Mouse (Mus musculus) neural tube, embryonic 14.5 days (tissue): ENCODE results near the gene Klf12. TPM values are rescaled to one million over a fixed set of nuclear protein-coding genes. Genes with fewer than 3 reads are reported as not detected.

Source experiments
- ATAC-seq: fragments of 200-750 bp; cut with Nextera tagmentation; 2 replicates; pipeline ENCODE4 v1.8.0; 2017; ENCODE audit warnings: low read depth, mild to moderate bottlenecking, moderate TSS enrichment, moderate library complexity
- H3K27ac ChIP-seq: fragments of 300-500 bp; sonication (generic); 2 replicates; pipeline ENCODE4 v1.5.1; 2014; ENCODE audit warnings: low read depth, mild to moderate bottlenecking, control low read depth, low read length, moderate library complexity, mixed read lengths
- H3K27me3 ChIP-seq: fragments of 300-500 bp; sonication (generic); 2 replicates; pipeline ENCODE4 v1.6.1; 2014; ENCODE audit warnings: low read length; ENCODE audit not compliant: control insufficient read depth, insufficient read depth
- H3K36me3 ChIP-seq: fragments of 300-500 bp; sonication (generic); 2 replicates; pipeline ENCODE4 v1.6.1; 2014; ENCODE audit warnings: low read length, mixed read lengths; ENCODE audit not compliant: control insufficient read depth, insufficient read depth
- H3K4me1 ChIP-seq: fragments of 300-500 bp; sonication (generic); 2 replicates; pipeline ENCODE4 v1.6.1; 2014; ENCODE audit warnings: low read length; ENCODE audit not compliant: control insufficient read depth, insufficient read depth
- H3K4me2 ChIP-seq: fragments of 300-500 bp; sonication (generic); 2 replicates; pipeline ENCODE4 v1.6.1; 2014; ENCODE audit warnings: mild to moderate bottlenecking, low read depth, low read length, control low read depth
- H3K4me3 ChIP-seq: fragments of 300-500 bp; sonication (generic); 2 replicates; pipeline ENCODE4 v1.5.1; 2014; ENCODE audit warnings: low read depth, low read length, control low read depth, mixed read lengths
- H3K9ac ChIP-seq: fragments of 300-500 bp; sonication (generic); replicated peaks from 2 replicates; pipeline ENCODE4 v1.6.1; 2014; ENCODE audit warnings: low read depth, mild to moderate bottlenecking, control low read depth, low read length, mixed read lengths
- H3K9me3 ChIP-seq: fragments of 300-500 bp; sonication (generic); 2 replicates; pipeline ENCODE4 v1.6.1; 2016; ENCODE audit warnings: low read length; ENCODE audit not compliant: control insufficient read depth
- WGBS: fragments of 180-500 bp; shearing (Covaris S2); extraction: QIAGEN DNeasy Blood & Tissue Kit; methylation state at CpG from one replicate; pipeline ENCODE4 v1.1.7; 2014; 5-methylcytosine and 5-hydroxymethylcytosine counted together
- polyA plus RNA-seq: library from polyadenylated mRNA; unstranded; fragments of >200 nt; fragmentation: Nextera tagmentation; extraction: Ambion mirVana; gene quantifications from 2 replicates; pipeline ENCODE4 v1.2.1, GENCODE M21; 2014

Klf12 gene
- polyA plus RNA-seq, 1 experiment from 2014 or later: 43.7 TPM

DNA sequence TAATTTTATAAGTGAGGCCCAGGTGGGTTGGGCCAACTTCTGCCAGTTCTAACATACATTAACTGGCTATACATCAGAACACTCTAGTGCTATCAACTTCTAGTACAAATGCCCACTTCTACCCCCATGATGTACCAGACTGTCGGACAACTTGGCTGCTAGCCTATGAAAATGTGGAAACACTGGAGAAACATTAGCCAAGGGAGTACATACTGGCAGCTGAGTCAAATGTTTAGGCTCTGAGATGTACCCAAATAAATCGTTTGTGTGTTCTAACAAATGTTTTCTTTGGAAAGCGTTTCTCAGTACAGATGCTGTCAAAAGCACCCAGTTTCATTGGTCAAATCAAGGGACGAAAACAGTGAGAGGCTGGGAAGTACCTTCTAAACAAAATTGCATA is 152.0 kb downstream of the Klf12 start:
- H3K4me2 ChIP-seq: no peak overlapping the region
- H3K27me3 ChIP-seq: no peaks in the 10 kb centered on the region
- H3K27ac ChIP-seq: no peak overlapping the region
- H3K4me1 ChIP-seq: no peaks in the 10 kb centered on the region
- ATAC-seq: no peak
- H3K9me3 ChIP-seq: no peaks in the 10 kb centered on the region
- no peaks in the 10 kb centered on the region for H3K36me3 ChIP-seq
- no peak overlapping the region for H3K9ac ChIP-seq
- H3K4me3 ChIP-seq: no peak overlapping the region
- 88% methylated on average over 4 of the region's 4 CpGs for WGBS

- H3K27ac ChIP-seq: no peak overlapping the region
- no peak overlapping the region for H3K9ac ChIP-seq
- no peak overlapping the region for H3K4me2 ChIP-seq
- no peak for ATAC-seq
- H3K4me3 ChIP-seq: no peak overlapping the region
- H3K36me3 ChIP-seq: no peaks in the 10 kb centered on the region
- no peaks in the 10 kb centered on the region for H3K27me3 ChIP-seq
- no peaks in the 10 kb centered on the region for H3K4me1 ChIP-seq
- no peaks in the 10 kb centered on the region for H3K9me3 ChIP-seq
- WGBS: 79% methylated on average over 6 of the region's 6 CpGs
These were observed 158.4 kb downstream of the Klf12 start for GRCm38 (mm10) chr14:100126126-100126525.

GRCm38 (mm10) chr14:100121075-100121474 is 163.4 kb downstream of the Klf12 start:
- H3K4me2 ChIP-seq: no peak overlapping the region
- H3K4me1 ChIP-seq: no peaks in the 10 kb centered on the region
- no peak for ATAC-seq
- WGBS: 95% methylated on average over 4 of the region's 4 CpGs
- no peaks in the 10 kb centered on the region for H3K27me3 ChIP-seq
- no peak overlapping the region for H3K4me3 ChIP-seq
- no peaks in the 10 kb centered on the region for H3K9me3 ChIP-seq
- H3K9ac ChIP-seq: no peak overlapping the region
- no peak overlapping the region for H3K27ac ChIP-seq
- H3K36me3 ChIP-seq: no peaks in the 10 kb centered on the region

GRCm38 (mm10) chr14:100119866-100120265 is 164.6 kb downstream of the Klf12 start:
- H3K9ac ChIP-seq: no peak overlapping the region
- no peaks in the 10 kb centered on the region for H3K9me3 ChIP-seq
- H3K4me3 ChIP-seq: no peak overlapping the region
- H3K36me3 ChIP-seq: no peaks in the 10 kb centered on the region
- no peak overlapping the region for H3K27ac ChIP-seq
- no peaks in the 10 kb centered on the region for H3K4me1 ChIP-seq
- H3K4me2 ChIP-seq: no peak overlapping the region
- no peaks in the 10 kb centered on the region for H3K27me3 ChIP-seq
- no peak for ATAC-seq
- 81% methylated on average over 3 of the region's 3 CpGs for WGBS

- H3K4me1 ChIP-seq: no peaks in the 10 kb centered on the region
- H3K27me3 ChIP-seq: no peaks in the 10 kb centered on the region
- no peaks in the 10 kb centered on the region for H3K9me3 ChIP-seq
- no peak for ATAC-seq
- no peak overlapping the region for H3K9ac ChIP-seq
- no peaks in the 10 kb centered on the region for H3K36me3 ChIP-seq
- H3K4me2 ChIP-seq: no peak overlapping the region
- WGBS: 56% methylated on average over 6 of the region's 6 CpGs
- H3K27ac ChIP-seq: no peak overlapping the region
- no peak overlapping the region for H3K4me3 ChIP-seq
These were observed 171.1 kb downstream of the Klf12 start for GRCm38 (mm10) chr14:100113419-100113818.

GRCm38 (mm10) chr14:100111735-100112134 is 172.7 kb downstream of the Klf12 start:
- Histone ChIP-seq H3K4me2 (no peak overlapping the region), H3K27me3 (no peaks in the 10 kb centered on the region), H3K4me3 (no peak overlapping the region), H3K9me3 (no peaks in the 10 kb centered on the region), H3K36me3 (no peaks in the 10 kb centered on the region), H3K4me1 (no peaks in the 10 kb centered on the region), H3K9ac (no peak overlapping the region), H3K27ac (no peak overlapping the region)
- WGBS: 0% methylated on average over 1 of the region's 1 CpGs
- peak; percentile 44; the same call in 1 of the 2 replicates for ATAC-seq

DNA sequence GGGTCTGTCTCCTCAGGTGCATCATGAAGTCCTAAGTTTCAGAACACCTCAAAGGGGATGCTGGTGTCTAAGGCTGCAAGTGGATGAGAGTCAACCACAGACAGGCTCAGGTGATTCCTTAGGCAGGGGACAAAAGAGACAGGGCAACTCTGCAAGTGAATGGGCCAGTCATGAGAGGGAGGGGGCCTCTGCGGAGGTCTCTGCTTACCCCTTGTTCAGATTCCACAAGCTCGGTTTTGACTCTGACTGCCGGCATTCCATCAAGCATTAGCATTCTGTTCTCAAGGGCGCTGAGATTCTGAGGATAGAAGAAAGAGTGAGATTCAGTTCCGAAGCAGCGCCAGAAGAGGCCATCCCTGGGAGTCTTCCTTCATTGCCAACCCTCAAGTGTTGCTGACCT is 174.9 kb downstream of the Klf12 start:
- no peaks in the 10 kb centered on the region for H3K9me3 ChIP-seq
- H3K4me2 ChIP-seq: no peak overlapping the region

DNA sequence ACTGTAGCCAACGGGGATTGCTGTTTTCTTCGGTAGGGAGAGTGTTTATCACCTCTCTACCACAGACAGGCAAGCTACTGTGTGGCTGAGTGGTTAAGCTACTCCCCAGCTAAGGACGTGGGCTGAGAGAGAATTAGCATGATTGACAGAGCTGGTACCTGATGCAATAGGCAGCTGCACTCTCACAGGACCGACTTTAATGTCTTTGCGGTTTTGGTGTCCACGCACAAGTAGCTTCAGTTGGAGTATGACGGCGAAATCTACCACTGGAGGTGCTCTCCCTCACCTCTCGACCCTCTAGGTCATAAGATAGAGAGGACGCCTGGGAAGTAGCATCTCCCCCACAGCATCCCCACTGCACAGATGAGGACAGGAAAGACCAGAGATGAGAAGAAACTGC is 178.9 kb downstream of the Klf12 start:
- Histone ChIP-seq H3K4me1 (0 out of 2 replicates have a peak, but pooled peaks cover 3% of the 10 kb centered on the region), H3K9me3 (no peaks in the 10 kb centered on the region), H3K9ac (no peak overlapping the region), H3K4me2 (no peak overlapping the region), H3K4me3 (no peak overlapping the region), H3K36me3 (no peaks in the 10 kb centered on the region), H3K27ac (no peak overlapping the region), H3K27me3 (no peaks in the 10 kb centered on the region)
- WGBS: 84% methylated on average over 10 of the region's 10 CpGs
- ATAC-seq: no peak

More for the DNA sequence above, 174.9 kb downstream of the Klf12 start:
- Histone ChIP-seq H3K9ac (no peak overlapping the region), H3K27ac (no peak overlapping the region), H3K4me3 (no peak overlapping the region), H3K36me3 (no peaks in the 10 kb centered on the region), H3K4me1 (no peaks in the 10 kb centered on the region), H3K27me3 (no peaks in the 10 kb centered on the region)
- 26% methylated on average over 6 of the region's 6 CpGs for WGBS
- no peak for ATAC-seq

DNA sequence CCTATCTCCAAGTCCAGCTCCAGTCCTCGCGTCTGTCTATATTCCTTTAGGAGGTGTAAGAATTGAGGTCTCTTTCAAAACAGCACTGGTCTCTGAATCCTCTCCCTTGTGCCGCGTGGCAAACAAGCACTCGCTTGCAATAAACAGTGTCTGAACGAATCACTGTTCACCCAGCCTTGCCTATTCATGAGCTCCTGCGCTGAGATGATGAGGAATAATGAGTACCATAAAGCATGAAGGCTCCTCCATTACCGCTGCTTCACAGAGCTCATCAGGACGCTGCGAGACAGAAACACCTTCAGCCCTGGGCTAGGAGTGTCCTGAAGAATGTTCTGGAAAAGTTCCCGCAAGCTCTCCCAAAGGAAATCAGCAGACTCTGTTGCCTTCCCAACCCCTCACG is 179.7 kb downstream of the Klf12 start:
- H3K9ac ChIP-seq: no peak overlapping the region

More for the DNA sequence above, 179.7 kb downstream of the Klf12 start:
- Histone ChIP-seq H3K4me3 (no peak overlapping the region), H3K4me2 (no peak overlapping the region; the same call in 1 of the 2 replicates), H3K4me1 (0 out of 2 replicates have a peak, but pooled peaks cover 3% of the 10 kb centered on the region), H3K27me3 (no peaks in the 10 kb centered on the region), H3K27ac (peak overlapping the region; percentile 52; the same call in 1 of the 2 replicates), H3K9me3 (no peaks in the 10 kb centered on the region), H3K36me3 (no peaks in the 10 kb centered on the region)
- WGBS: 37% methylated on average over 12 of the region's 12 CpGs
- ATAC-seq: peak; percentile 72; the same call in 1 of the 2 replicates
